Mouse (Mus musculus) hindbrain, postnatal 0 days (tissue): ENCODE measurements around the gene Cux1. TPM values are rescaled to one million over a fixed set of nuclear protein-coding genes. Genes with fewer than 3 reads are reported as not detected.

Experiments used
- ATAC-seq: fragments of 200-750 bp; cut with Nextera tagmentation; 2 replicates; pipeline ENCODE4 v1.8.0; 2017; ENCODE audit warnings: mild to moderate bottlenecking, moderate TSS enrichment, moderate library complexity
- DNase-seq: peaks from one replicate; pipeline ENCODE4 v3.0.0-alpha.2; 2015; ENCODE audit warnings: low spot score
- H3K27ac ChIP-seq: fragments of 300-500 bp; sonication (generic); 2 replicates; pipeline ENCODE4 v1.5.1; 2014; ENCODE audit warnings: mild to moderate bottlenecking
- H3K27me3 ChIP-seq: fragments of 300-500 bp; sonication (generic); 2 replicates; pipeline ENCODE4 v1.6.1; 2014; ENCODE audit warnings: low read length, mixed read lengths; ENCODE audit not compliant: insufficient read depth
- H3K36me3 ChIP-seq: fragments of 300-500 bp; sonication (generic); 2 replicates; pipeline ENCODE4 v1.6.1; 2014; ENCODE audit warnings: low read length, mixed read lengths; ENCODE audit not compliant: insufficient read depth
- H3K4me1 ChIP-seq: fragments of 300-500 bp; sonication (generic); 2 replicates; pipeline ENCODE4 v1.6.1; 2014; ENCODE audit warnings: antibody characterized with exemption, low read length, mixed read lengths; ENCODE audit not compliant: insufficient read depth
- H3K4me2 ChIP-seq: fragments of 300-500 bp; sonication (generic); 2 replicates; pipeline ENCODE4 v1.6.1; 2014; ENCODE audit warnings: low read depth, mild to moderate bottlenecking, low read length, moderate library complexity, mixed read lengths
- H3K4me3 ChIP-seq: fragments of 300-500 bp; sonication (generic); 2 replicates; pipeline ENCODE4 v1.5.1; 2014; ENCODE audit warnings: low read length
- H3K9ac ChIP-seq: fragments of 300-500 bp; sonication (generic); replicated peaks from 2 replicates; pipeline ENCODE4 v1.6.1; 2014; ENCODE audit warnings: mild to moderate bottlenecking, low read length, moderate library complexity, mixed read lengths
- H3K9me3 ChIP-seq: fragments of 300-500 bp; sonication (generic); 2 replicates; pipeline ENCODE4 v1.6.1; 2016; ENCODE audit warnings: low read length, mixed read lengths
- CTCF ChIP-seq: IDR thresholded peaks from 2 replicates; pipeline ENCODE4 v1.5.1; 2016; ENCODE audit warnings: antibody characterized with exemption, control low read depth, low read depth
- WGBS: fragments of 180-500 bp; shearing (Covaris S2); extraction: QIAGEN DNeasy Blood & Tissue Kit; methylation state at CpG from one replicate; pipeline ENCODE4 v1.1.7; 2014; 5-methylcytosine and 5-hydroxymethylcytosine counted together
- polyA plus RNA-seq: library from polyadenylated mRNA; unstranded; fragments of >200 nt; fragmentation: Nextera tagmentation; extraction: Ambion mirVana; gene quantifications from 2 replicates; pipeline ENCODE4 v1.2.1, GENCODE M21; 2015
- total RNA-seq: library from RNA; depleted of rRNA; stranded (reverse); fragments of >200 nt; gene quantifications from 2 replicates; pipeline ENCODE4 v1.2.3, GENCODE M21; 2014

Gene Cux1
- total and polyA plus RNA-seq, 2 experiments from 2014 or later = 86.3 to 137 TPM

- DNase-seq (peak; percentile 46), ATAC-seq (peak; percentile 35)
- Histone ChIP-seq H3K9me3 (no peaks in the 10 kb centered on the region), H3K27me3 (no peaks in the 10 kb centered on the region), H3K4me1 (no peaks in the 10 kb centered on the region; the same call in 1 of the 2 replicates), H3K36me3 (no peaks in the 10 kb centered on the region), H3K4me2 (peak overlapping the region; percentile 88), H3K27ac (peak overlapping the region; percentile 82), H3K4me3 (peak overlapping the region; percentile 83), H3K9ac (peak overlapping the region; percentile 82)
- no peak for TF ChIP-seq CTCF
- WGBS = under 1% methylated on average over 58 of the region's 67 CpGs
These were observed 323.2 kb downstream of the Cux1 start for GRCm38 (mm10) chr5:136243851-136244761.

GRCm38 (mm10) chr5:136241161-136241560 lies 326.1 kb downstream of the Cux1 start:
- H3K27ac ChIP-seq = no peak overlapping the region
- no peak overlapping the region for H3K9ac ChIP-seq
- H3K9me3 ChIP-seq = no peaks in the 10 kb centered on the region
- H3K36me3 ChIP-seq = no peaks in the 10 kb centered on the region
- no peak for TF ChIP-seq CTCF
- ATAC-seq = no peak
- H3K4me3 ChIP-seq = no peak overlapping the region
- no peak for DNase-seq
- WGBS = 79% methylated on average over 6 of the region's 6 CpGs
- H3K27me3 ChIP-seq = no peaks in the 10 kb centered on the region
- H3K4me2 ChIP-seq = no peak overlapping the region
- peaks cover 4% of the 10 kb centered on the region; the same call in 1 of the 2 replicates for H3K4me1 ChIP-seq

- DNase-seq (no peak), ATAC-seq (no peak)
- no peak overlapping the region for H3K27ac ChIP-seq
- no peaks in the 10 kb centered on the region for H3K27me3 ChIP-seq
- H3K9ac ChIP-seq = no peak overlapping the region
- no peak for TF ChIP-seq CTCF
- no peak overlapping the region for H3K4me2 ChIP-seq
- 65% methylated on average over 1 of the region's 1 CpGs for WGBS
- H3K9me3 ChIP-seq = no peaks in the 10 kb centered on the region
- no peaks in the 10 kb centered on the region for H3K36me3 ChIP-seq
- no peak overlapping the region for H3K4me3 ChIP-seq
- H3K4me1 ChIP-seq = peaks cover 4% of the 10 kb centered on the region; the same call in 1 of the 2 replicates
These were observed 326.9 kb downstream of the Cux1 start for GRCm38 (mm10) chr5:136240381-136240780.

GRCm38 (mm10) chr5:136237607-136238006 lies 329.7 kb downstream of the Cux1 start:
- DNase-seq = peak; percentile 29
- ATAC-seq = no peak
- no peak overlapping the region for H3K27ac ChIP-seq

GRCm38 (mm10) chr5:136236611-136237010 lies 330.7 kb downstream of the Cux1 start:
- DNase-seq = no peak
- no peak for ATAC-seq
- no peak overlapping the region for H3K4me3 ChIP-seq
- H3K4me2 ChIP-seq = no peak overlapping the region
- H3K27ac ChIP-seq = no peak overlapping the region
- H3K36me3 ChIP-seq = no peaks in the 10 kb centered on the region
- no peaks in the 10 kb centered on the region for H3K9me3 ChIP-seq
- H3K27me3 ChIP-seq = no peaks in the 10 kb centered on the region
- TF ChIP-seq CTCF = no peak
- 0 out of 2 replicates have a peak, but pooled peaks cover 4% of the 10 kb centered on the region for H3K4me1 ChIP-seq
- no peak overlapping the region for H3K9ac ChIP-seq
- 81% methylated on average over 5 of the region's 5 CpGs for WGBS

More at GRCm38 (mm10) chr5:136237607-136238006, 329.7 kb downstream of the Cux1 start:
- peak overlapping the region; percentile 41; the same call in 1 of the 2 replicates for H3K9ac ChIP-seq
- H3K36me3 ChIP-seq = no peaks in the 10 kb centered on the region
- H3K4me3 ChIP-seq = peak overlapping the region; percentile 29
- no peaks in the 10 kb centered on the region for H3K27me3 ChIP-seq
- WGBS = 6% methylated on average over 19 of the region's 19 CpGs
- TF ChIP-seq CTCF = no peak
- H3K4me1 ChIP-seq = 0 out of 2 replicates have a peak, but pooled peaks cover 4% of the 10 kb centered on the region
- no peaks in the 10 kb centered on the region for H3K9me3 ChIP-seq
- peak overlapping the region; percentile 60 for H3K4me2 ChIP-seq

GRCm38 (mm10) chr5:136230348-136231035 lies 336.8 kb downstream of the Cux1 start:
- WGBS = 46% methylated on average over 4 of the region's 4 CpGs
- H3K36me3 ChIP-seq = no peaks in the 10 kb centered on the region

More at GRCm38 (mm10) chr5:136230348-136231035, 336.8 kb downstream of the Cux1 start:
- H3K27ac ChIP-seq = no peak overlapping the region
- H3K9me3 ChIP-seq = no peaks in the 10 kb centered on the region
- ATAC-seq (no peak), DNase-seq (no peak)
- H3K9ac ChIP-seq = no peak overlapping the region
- no peak overlapping the region for H3K4me3 ChIP-seq
- H3K4me1 ChIP-seq = no peaks in the 10 kb centered on the region
- no peak for TF ChIP-seq CTCF
- H3K27me3 ChIP-seq = no peaks in the 10 kb centered on the region
- no peak overlapping the region for H3K4me2 ChIP-seq
